Mouse (Mus musculus) gastrocnemius, adult 2 months (tissue): ENCODE data around the gene Zbtb12. TPM values are rescaled to one million over a fixed set of nuclear protein-coding genes. Genes with fewer than 3 reads are reported as not detected.
A peak's percentile ranks its signal among the peaks of the same experiment; 100 is the strongest.

ENCODE experiments used
- DNase-seq: peaks from one replicate; pipeline ENCODE4 v3.0.0; 2022
- H3K27ac ChIP-seq: fragments of 200-600 bp; 2 replicates; pipeline ENCODE4 v1.8.1; 2022; ENCODE audit warnings: mild to moderate bottlenecking
- H3K4me3 ChIP-seq: fragments of 200-600 bp; 2 replicates; pipeline ENCODE4 v1.8.1; 2022; ENCODE audit warnings: mild to moderate bottlenecking, moderate library complexity
- CTCF ChIP-seq: fragments of 200-600 bp; IDR thresholded peaks from 2 replicates; pipeline ENCODE4 v1.8.1; 2022; ENCODE audit warnings: antibody characterized with exemption, mild to moderate bottlenecking, moderate library complexity
- intact Hi-C: fragments of 180-260 bp; cut with DNase I; formaldehyde crosslinking; loops from one replicate; pipeline ENCODE4 v1.15.1; 2025
- total RNA-seq, 2 experiments: library from RNA; stranded (reverse); gene quantifications; 2 replicates each; pipeline ENCODE4 v1.2.3; 2021

Gene Zbtb12
- total RNA-seq, 2 experiments from 2014 or later, result 5.2 to 8.3 TPM

DNA sequence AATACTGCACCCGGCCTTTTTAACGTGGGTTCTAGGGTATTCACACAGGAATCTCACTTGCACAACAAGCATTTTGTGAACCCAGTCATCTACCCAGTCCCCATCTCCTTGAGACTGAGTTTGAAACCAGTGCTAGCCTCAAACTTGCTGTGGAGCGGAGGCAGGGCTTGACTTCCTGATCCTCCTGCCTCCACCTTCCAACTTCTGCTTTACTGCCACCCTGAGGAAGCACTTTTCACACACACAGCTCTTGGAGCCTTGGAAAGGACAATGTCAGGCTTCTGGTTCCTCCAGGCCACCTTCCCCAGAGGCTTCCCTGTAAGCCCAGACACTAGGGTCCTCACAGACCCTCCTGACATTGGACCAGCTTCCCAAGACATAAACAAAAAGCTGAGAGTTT, 4.0 kb downstream of the Zbtb12 start:
- no peak overlapping the region for H3K4me3 ChIP-seq
- intact Hi-C loops, result no loop called here
- no peak for TF ChIP-seq CTCF
- no peak for DNase-seq
- no peak overlapping the region for H3K27ac ChIP-seq

DNA sequence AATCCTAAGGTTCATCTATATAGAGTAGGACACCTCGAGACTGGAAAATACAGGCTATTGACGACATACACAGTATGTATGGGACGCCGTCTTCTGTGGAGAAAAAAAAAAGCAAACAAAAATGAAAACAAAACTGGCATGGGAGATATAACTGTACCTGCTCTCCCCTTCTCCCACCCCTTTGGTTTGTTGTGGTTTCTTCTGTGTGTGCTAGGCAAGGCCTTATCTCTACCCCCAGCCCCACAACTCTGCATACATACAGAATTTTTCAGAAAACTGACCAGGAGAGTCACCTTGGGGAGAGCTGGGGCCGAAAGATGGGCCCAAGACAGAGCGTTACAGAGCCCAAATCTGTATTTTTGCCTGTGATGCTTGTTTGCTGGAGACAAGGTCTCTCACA, 5.4 kb downstream of the Zbtb12 start:
- DNase-seq, result no peak
- Histone ChIP-seq H3K27ac (no peak overlapping the region), H3K4me3 (no peak overlapping the region)
- no peak for TF ChIP-seq CTCF
- intact Hi-C loops, result no loop called here

DNA sequence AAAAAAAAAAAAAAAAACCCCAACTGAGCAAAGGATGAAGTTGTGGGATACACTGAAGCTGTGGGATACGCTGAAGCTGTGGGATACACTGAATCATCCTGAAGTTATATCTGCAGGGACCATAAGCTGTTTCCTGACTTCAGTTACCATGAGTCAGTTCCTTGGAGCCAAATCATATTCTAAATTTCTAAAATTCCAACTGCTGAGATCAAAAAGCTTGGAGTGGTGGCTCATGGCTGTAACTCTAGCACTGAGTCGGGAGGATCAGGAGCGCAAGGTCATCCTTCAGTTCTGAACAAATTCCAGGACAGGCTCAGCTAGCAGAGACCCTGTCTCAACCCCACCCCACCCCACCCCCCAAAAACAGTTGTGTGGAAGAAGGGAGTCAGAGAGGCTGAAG, 6.3 kb downstream of the Zbtb12 start:
- intact Hi-C loops, result no loop called here
- DNase-seq, result no peak
- H3K4me3 ChIP-seq, result no peak overlapping the region
- no peak for TF ChIP-seq CTCF
- no peak overlapping the region for H3K27ac ChIP-seq

DNA sequence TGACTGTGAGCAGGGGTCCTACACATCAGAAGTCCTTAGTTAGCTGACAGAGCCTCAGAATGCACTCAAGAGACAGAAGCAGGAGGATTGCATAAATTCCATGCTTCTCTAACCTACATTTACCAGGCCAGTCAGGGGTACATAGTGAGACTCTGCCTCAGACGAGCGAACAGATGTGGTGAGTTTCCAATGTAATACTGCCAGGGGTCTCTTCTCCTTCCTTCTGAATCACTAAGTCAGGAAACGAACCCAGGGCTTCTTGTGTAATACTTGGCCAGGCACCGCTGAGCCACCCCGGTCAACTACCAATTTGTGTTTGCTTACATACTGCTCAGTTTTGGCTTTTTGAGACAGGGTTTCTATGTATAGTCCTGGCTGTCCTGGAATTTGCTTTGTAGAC, 8.7 kb downstream of the Zbtb12 start:
- DNase-seq, result no peak
- no peak for TF ChIP-seq CTCF
- Histone ChIP-seq H3K27ac (no peak overlapping the region), H3K4me3 (no peak overlapping the region)
- intact Hi-C loops, result no loop called here

DNA sequence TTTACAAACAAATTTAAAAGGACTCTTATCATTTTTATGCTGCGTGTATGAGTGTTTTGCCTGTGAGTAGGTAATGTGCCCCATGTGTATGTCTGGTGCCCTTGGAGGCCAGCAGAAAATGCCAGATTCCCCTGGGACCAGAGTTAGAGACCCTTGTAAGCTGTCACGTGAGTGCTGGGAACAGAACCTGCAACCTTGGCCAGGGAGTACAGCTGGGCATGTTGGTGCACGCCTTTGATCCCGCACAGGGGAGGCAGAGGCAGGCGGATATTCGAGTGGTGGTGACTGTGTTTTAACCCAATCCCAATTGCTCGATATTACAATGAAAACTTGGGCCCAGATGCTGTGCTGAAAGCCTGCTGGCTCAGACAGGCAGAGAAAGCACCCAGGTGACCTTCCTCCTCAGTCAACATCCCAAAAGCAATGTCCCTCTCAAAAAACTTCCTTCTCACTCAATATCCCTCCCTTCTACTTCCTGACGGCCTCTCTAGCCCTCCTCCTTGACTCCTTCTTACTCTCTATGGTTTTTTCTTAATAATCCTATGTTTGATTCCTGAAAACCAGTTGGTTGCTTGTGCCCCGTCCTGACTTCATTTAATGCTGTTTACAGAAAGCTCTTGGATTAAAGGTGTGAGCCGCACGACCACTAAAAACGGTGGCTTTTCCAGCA, 10.9 kb downstream of the Zbtb12 start:
- TF ChIP-seq CTCF, result no peak
- intact Hi-C loops, result no loop called here
- H3K4me3 ChIP-seq, result no peak overlapping the region
- DNase-seq, result no peak
- no peak overlapping the region for H3K27ac ChIP-seq

DNA sequence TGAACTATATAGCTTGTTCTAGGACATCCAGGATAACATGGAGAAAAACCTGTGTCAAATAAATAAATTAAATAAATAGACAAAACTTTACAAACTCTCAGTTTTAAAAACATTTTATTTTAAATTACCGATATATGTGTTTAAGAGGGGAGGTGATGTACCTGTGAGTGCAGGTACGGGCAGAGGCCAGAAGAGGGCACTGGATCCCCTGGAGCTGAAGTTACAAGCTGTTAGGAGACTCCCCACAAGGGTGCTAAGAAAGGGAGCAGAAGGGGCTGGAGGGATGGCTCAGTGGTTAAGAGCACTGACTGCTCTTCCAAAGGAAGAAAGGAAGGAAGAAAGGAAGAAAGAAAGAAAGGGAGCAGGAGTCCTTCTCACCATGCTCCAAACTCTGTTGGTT, 12.1 kb downstream of the Zbtb12 start:
- Histone ChIP-seq H3K4me3 (no peak overlapping the region), H3K27ac (no peak overlapping the region)
- no peak for DNase-seq
- TF ChIP-seq CTCF, result peak; percentile 24; the same call in 1 of the 2 replicates
- intact Hi-C loops, result no loop called here

- no peak for TF ChIP-seq CTCF
Observed at GRCm38 (mm10) chr17:34893072-34893824, 14.0 kb downstream of the Zbtb12 start.

DNA sequence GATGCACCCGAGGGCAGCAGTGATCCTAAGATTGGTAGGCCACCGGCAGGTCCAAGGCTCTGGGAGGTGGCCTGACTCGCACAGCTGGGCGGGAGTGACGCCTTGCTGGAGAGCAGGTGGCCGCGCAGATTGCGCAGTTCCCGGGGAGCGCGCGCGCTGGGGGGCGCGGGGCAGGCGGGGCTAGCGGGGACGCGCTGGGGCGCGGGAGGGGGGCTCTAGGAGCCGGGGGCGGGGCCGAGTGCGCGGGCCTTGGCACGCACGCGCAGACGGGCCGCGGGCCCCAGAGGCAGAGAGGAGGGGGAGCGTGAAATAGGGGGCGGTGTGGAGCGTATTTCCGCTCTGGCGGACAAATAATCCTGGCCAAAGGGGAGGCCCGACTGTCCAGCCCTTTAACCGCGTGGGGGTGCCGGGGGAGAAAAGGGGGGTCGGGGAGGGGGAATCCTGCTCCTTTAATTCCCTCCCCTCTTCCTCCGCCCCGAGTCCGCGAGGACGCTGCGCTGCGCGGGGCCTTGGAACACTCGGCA, 14.9 kb downstream of the Zbtb12 start:
- intact Hi-C loops, result loop anchor here (2.0 kb wide), 1 partner anchor 43 kb away; the partner anchor contains the start of genes Nelfe and Skiv2l
- peak overlapping the region; percentile 89 for H3K4me3 ChIP-seq

More at GRCm38 (mm10) chr17:34893072-34893824, 14.0 kb downstream of the Zbtb12 start:
- H3K27ac ChIP-seq, result peak overlapping the region; percentile 95
- intact Hi-C loops, result no loop called here
- H3K4me3 ChIP-seq, result peak overlapping the region; percentile 89
- no peak for DNase-seq

GRCm38 (mm10) chr17:34894801-34895530, 15.7 kb downstream of the Zbtb12 start:
- Histone ChIP-seq H3K27ac (peak overlapping the region; percentile 95), H3K4me3 (peak overlapping the region; percentile 89)
- TF ChIP-seq CTCF, result no peak
- intact Hi-C loops, result loop anchor here (2.0 to 5.0 kb wide), 2 partner anchors 44 to 347 kb away; partner anchors contain the start of genes Ddx39b, Nelfe and Skiv2l
- peak; percentile 71 for DNase-seq

More for the DNA sequence above, 14.9 kb downstream of the Zbtb12 start:
- peak; percentile 10; the same call in 1 of the 2 replicates for TF ChIP-seq CTCF
- DNase-seq, result peak; percentile 98
- H3K27ac ChIP-seq, result peak overlapping the region; percentile 95

DNA sequence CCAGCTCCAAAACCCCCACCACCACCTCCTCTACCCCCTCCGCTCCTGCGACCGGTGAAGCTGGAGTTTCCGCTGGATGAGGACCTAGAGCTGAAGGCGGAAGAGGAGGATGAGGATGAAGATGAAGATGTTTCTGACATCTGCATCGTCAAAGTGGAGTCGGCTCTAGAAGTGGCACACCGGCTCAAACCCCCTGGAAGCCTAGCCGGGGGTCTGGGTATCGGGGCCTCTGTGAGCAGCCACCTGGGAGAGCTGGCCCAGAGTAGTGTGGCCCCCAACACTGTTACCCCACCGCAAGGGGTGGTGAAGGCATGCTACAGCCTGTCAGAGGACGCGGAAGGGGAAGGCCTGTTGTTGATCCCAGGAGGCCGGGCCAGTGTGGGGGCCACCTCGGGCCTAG, 16.4 kb downstream of the Zbtb12 start:
- no peak overlapping the region for H3K4me3 ChIP-seq
- TF ChIP-seq CTCF, result no peak
- no peak for DNase-seq
- intact Hi-C loops, result loop anchor here (2.0 to 5.0 kb wide), 2 partner anchors 45 to 347 kb away; partner anchors contain the start of genes Ddx39b, Nelfe and Skiv2l
- H3K27ac ChIP-seq, result no peak overlapping the region

DNA sequence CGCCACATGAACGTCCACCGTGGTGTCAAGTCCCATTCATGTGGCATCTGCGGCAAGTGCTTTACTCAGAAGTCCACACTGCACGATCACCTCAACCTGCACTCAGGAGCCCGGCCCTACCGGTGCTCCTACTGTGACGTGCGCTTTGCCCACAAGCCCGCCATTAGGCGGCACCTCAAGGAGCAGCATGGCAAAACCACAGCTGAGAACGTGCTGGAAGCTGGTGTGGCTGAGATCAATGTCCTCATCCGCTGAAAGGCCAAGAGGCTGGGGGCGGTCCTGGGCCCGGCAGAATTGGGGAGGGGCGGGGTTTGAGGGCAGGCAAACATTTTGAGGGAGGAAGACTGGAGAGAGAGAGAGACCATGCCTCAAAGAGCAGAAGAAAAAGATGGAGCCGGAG, 17.1 kb downstream of the Zbtb12 start:
- TF ChIP-seq CTCF, result no peak
- no peak overlapping the region for H3K27ac ChIP-seq
- no peak overlapping the region for H3K4me3 ChIP-seq
- no peak for DNase-seq
- intact Hi-C loops, result loop anchor here (5.0 kb wide), 1 partner anchor 346 kb away; the partner anchor contains the start of gene Ddx39b
